Mouse (Mus musculus): ENCODE results near the gene Rcan3.

Gene Rcan3

GRCm38 (mm10) chr4:135411633-135412032 is 22.0 kb downstream of the Rcan3 start:
- DNase-seq = peak; percentile 14 to 39

- DNase-seq = peak; percentile 30 to 60
Observed at GRCm38 (mm10) chr4:135406180-135406579, 27.5 kb downstream of the Rcan3 start.

GRCm38 (mm10) chr4:135404916-135405315 is 28.7 kb downstream of the Rcan3 start:
- no peak for DNase-seq

GRCm38 (mm10) chr4:135404048-135404447 is 29.6 kb downstream of the Rcan3 start:
- DNase-seq = no peak

GRCm38 (mm10) chr4:135401881-135402280 is 31.8 kb downstream of the Rcan3 start:
- no peak for DNase-seq

GRCm38 (mm10) chr4:135397991-135398390 is 35.7 kb downstream of the Rcan3 start, which contains the start of gene Ncmap:
Gene Ncmap (minus strand): TSS chr4:135398227.
- DNase-seq = no peak

- no peak for DNase-seq
Observed at GRCm38 (mm10) chr4:135397551-135397950, 36.1 kb downstream of the Rcan3 start.

- DNase-seq = no peak
Observed at GRCm38 (mm10) chr4:135396303-135396702, 37.4 kb downstream of the Rcan3 start.

GRCm38 (mm10) chr4:135395375-135395774 is 38.3 kb downstream of the Rcan3 start:
- no peak for DNase-seq

GRCm38 (mm10) chr4:135394666-135395065 is 39.0 kb downstream of the Rcan3 start:
- DNase-seq = no peak

GRCm38 (mm10) chr4:135393381-135393780 is 40.3 kb downstream of the Rcan3 start:
- DNase-seq = no peak

- DNase-seq = no peak
Observed at GRCm38 (mm10) chr4:135392801-135393200, 40.9 kb downstream of the Rcan3 start.

GRCm38 (mm10) chr4:135391014-135391413 is 42.6 kb downstream of the Rcan3 start:
- no peak for DNase-seq

GRCm38 (mm10) chr4:135385614-135386013 is 48.0 kb downstream of the Rcan3 start:
- DNase-seq = peak; percentile 14 to 15

GRCm38 (mm10) chr4:135382316-135382715 is 51.3 kb downstream of the Rcan3 start:
- DNase-seq = peak; percentile 47 to 68

- DNase-seq = no peak
Observed at GRCm38 (mm10) chr4:135381355-135381754, 52.3 kb downstream of the Rcan3 start.

- peak in 1 of 2 experiments; percentile 21 for DNase-seq
Observed at GRCm38 (mm10) chr4:135377241-135377640, 56.4 kb downstream of the Rcan3 start.

GRCm38 (mm10) chr4:135375444-135375843 is 58.2 kb downstream of the Rcan3 start:
- no peak for DNase-seq

- no peak for DNase-seq
Observed at GRCm38 (mm10) chr4:135373299-135373698, 60.4 kb downstream of the Rcan3 start.

- DNase-seq = peak in 1 of 2 experiments; percentile 53
Observed at GRCm38 (mm10) chr4:135370372-135370771, 63.3 kb downstream of the Rcan3 start.

- DNase-seq = no peak
Observed at GRCm38 (mm10) chr4:135362828-135363227, 70.8 kb downstream of the Rcan3 start.

All from kidney, adult 8-10 months (tissue).